Mouse (Mus musculus) ES-E14 (cell line): ENCODE results near the gene Gnmt.

Experiments used
- HCFC1 ChIP-seq: IDR thresholded peaks from 2 replicates; pipeline ENCODE4 v1.6.1; 2012; ENCODE audit warnings: low read length, inconsistent platforms, borderline replicate concordance; ENCODE audit not compliant: insufficient read depth
- MAFK ChIP-seq: IDR thresholded peaks from 2 replicates; pipeline ENCODE4 v1.6.1; 2014; ENCODE audit warnings: mild to moderate bottlenecking, low read depth, low read length, inconsistent platforms; ENCODE audit not compliant: insufficient read depth

DNA sequence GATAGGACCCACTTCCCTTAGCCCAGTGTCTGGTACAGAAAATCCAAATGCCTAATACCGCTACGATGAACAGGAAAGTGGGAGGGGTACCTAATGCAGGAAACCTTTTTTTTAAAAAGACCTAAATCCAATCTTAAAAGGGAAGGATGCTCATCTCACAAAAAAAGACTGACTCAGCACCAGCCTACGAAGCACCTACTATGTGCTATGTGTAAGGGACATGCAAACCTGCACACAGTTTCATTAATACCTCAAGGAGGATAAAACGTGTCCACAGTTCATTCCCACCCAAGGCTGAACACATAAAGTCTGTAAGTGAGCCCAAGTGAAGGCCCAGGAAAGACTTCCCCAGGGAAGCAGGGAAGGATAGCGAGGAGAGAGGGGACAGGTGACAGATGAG, 26.5 kb downstream of the Gnmt start:
- TF ChIP-seq MAFK (no peak), HCFC1 (no peak)
